Mouse (Mus musculus): ENCODE results near the gene Rab3gap1.
"Not testable (repeated sequence)": the region's sequence is repeated elsewhere in the genome, so short reads cannot be mapped to it uniquely, and the experiment has no call there.

Rab3gap1 gene

DNA sequence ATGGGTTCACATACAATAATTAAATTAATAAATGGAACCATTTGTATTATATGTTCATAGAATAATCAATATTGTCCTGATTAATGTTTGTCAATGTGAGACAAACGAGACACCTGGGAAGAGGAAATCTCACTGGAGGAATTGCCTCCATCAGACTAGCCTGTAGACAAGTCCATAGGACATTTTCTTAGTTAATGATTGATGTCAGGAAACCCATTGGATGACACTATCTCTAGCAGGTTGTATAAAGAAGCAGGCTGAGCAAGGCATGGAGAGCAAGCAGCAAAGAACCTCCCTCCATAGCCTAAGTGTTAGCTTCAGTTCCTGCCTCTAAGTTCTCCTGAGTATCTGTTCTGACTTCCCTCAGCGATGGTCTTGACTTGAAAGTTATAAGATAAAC, 64.8 kb downstream of the Rab3gap1 start:
- DNase-seq (ENCODE audit: low spot score) = no peak

GRCm38 (mm10) chr1:127934322-127934721, 65.7 kb downstream of the Rab3gap1 start:
- no peak for DNase-seq (ENCODE audit: low spot score)

GRCm38 (mm10) chr1:127937277-127937676, 68.7 kb downstream of the Rab3gap1 start:
- no peak for DNase-seq (ENCODE audit: low spot score)

GRCm38 (mm10) chr1:127942231-127942630, 73.7 kb downstream of the Rab3gap1 start:
- DNase-seq (ENCODE audit: low spot score) = no peak

- DNase-seq (ENCODE audit: low spot score) = no peak
These were observed 74.9 kb downstream of the Rab3gap1 start for GRCm38 (mm10) chr1:127943516-127943915.

DNA sequence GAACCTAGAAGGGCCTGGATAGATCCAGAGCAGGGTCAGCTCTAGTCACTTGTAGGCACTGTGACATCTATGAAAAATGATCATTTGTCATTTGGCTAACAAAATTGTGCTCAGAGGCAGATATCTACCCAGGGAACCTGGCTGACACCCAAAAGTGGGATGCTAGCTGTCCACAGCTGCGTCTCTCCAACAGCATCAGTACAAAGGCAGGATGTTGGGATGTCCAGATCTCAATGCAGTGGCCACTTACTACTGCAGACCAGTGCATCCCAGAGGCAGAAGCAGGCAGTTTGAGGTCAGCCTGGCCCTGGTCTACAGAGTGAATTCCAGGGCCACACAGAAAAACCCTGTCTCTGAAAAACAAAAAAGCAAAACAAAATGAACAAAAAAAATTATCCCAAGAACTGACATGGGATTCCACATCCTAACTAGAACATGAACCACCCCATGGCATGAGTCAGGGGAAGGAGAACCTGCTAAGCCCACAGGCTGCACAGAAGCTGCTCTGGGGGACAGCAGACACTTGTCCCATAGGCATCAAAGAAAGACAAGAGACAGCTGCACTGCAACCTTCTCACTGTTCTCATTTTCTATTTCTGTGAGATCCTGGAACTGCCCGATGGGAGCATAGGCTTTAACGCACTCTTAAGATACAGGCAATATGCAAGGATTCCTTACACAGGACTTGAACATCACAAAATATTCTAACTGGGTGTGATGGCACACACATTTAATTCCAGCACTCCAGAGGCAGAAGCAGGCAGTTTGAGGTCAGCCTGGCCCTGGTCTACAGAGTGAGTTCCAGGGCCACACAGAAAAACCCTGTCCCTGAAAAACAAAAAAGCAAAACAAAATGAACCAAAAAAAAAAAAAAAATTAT, 77.4 kb downstream of the Rab3gap1 start:
- no peak for DNase-seq (ENCODE audit: low spot score)

DNA sequence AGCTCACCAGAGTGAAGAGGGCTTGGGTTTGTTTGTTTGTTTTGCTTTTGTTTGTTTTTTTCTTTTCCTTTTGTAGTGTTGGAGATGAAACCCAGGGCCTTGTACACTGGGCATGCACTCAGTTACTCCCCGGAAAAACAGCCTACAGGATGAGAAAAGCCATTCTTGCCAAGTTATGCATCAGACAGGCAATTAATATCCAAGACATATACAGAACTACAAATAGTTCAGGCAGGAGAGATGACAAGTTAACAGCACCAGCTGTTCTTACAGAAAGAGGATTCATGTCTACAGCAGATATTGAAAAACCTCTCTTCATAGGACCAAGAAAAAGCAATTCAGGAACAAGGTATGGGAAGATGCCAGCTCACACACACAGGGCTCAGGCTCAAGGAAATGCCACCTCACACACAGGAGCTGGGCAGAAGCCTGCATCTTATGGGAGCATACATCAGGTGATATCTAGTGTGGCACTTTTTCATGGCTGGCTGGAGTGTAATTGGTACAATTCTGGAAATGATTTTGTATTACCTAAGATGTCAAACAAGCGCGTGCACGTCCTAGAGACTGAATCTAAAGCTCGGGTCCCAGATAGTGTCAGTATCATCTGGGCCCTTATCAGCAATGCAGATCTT, 78.2 kb downstream of the Rab3gap1 start:
- no peak for DNase-seq (ENCODE audit: low spot score)

DNA sequence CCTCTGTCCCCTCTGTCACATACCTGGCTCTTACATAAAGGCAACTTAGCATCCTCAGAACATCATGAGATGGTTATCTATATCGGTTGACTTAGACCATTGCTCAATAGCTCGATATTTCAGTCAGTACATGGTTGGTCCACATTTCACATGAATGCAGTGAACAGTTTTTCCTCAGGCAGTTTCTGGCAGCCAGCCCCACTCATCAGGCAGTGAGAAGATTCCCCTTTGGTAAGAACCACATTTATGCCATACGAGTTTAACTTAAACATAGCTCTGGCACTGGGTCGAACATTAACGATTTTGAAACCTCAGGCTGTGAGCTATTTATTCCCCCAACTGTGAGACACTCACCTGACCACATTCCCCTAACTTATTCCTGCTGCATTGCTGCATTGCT, 80.2 kb downstream of the Rab3gap1 start:
- DNase-seq (ENCODE audit: low spot score) = no peak

DNA sequence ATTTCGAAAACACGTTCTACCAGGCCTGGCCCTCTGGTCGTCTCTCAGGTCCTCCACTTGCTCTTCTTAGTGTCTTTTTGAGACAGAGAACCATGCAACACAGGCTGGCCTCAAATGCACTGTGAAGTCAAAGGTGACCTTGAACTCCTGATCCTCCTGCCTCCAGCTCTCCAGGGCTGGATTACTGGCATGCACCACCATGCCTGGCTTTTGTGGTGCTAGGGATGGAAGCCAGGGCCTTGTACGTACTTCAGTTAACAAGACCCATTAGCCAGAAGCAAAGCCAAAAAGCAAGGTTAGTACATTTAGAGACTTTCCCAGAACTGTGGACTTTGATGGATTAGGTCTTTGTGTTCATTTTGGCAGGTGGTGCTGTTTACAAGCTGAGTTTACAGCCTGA, 83.7 kb downstream of the Rab3gap1 start:
- no peak for DNase-seq (ENCODE audit: low spot score)

DNA sequence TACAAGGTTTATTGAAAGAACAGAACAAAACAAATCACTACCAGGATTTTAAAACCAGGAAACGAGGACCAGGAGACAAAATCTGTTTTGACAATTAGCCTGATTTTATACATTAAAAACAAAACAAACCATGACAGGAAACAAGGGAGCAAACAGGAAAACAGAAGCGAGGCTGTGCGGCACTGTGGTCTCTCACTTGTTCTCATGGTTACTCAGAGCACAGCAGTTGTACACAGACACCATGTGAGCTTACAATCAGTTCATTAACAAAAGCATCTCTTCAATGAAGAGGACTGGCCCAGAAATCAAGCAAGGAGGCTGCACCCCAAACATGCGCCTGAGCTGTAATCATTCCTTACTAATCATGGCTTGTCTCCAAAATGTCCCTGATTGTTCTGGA, 85.6 kb downstream of the Rab3gap1 start:
- not testable (repeated sequence) for DNase-seq (ENCODE audit: low spot score)

DNA sequence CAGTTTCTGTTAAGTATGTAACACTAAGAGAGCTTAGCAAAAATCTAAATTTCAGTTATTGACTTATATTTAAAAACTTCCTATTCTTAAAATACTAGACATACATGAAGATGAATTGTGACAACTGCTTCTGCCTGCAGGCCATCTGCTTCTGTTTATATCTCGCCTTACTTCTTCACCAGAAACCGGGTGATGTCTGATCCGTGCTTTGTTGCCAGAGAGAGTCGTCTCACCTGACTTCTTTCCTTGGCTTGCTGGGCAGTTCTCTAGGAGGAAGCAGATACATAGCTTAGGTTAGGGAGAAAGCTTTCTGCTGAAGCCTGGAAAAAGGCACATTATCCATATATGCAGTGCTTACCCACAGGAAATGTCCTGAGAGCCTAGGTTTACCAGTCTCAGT, 86.2 kb downstream of the Rab3gap1 start:
- no peak for DNase-seq (ENCODE audit: low spot score)

- no peak for DNase-seq (ENCODE audit: low spot score)
These were observed 88.0 kb downstream of the Rab3gap1 start for GRCm38 (mm10) chr1:127956524-127956923.

DNA sequence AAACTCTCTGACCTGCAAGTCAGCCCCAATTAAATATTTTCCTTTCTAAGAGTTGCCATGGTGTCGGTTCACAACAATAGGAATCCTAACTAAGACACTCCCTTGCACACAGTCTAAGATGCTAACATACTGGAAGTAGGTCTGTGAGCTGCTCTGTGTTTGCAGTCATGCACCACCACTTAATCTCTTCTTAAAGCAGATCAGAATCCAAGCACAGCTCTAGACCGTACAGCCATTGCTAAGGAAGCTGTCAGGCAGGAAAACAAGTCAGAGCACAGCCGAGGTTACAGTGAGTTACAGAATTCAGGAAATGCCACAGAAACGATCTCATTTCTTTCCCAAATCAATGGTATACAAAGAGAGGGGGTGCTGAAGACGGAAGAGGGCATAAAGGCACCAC, 90.2 kb downstream of the Rab3gap1 start:
- no peak for DNase-seq (ENCODE audit: low spot score)

DNA sequence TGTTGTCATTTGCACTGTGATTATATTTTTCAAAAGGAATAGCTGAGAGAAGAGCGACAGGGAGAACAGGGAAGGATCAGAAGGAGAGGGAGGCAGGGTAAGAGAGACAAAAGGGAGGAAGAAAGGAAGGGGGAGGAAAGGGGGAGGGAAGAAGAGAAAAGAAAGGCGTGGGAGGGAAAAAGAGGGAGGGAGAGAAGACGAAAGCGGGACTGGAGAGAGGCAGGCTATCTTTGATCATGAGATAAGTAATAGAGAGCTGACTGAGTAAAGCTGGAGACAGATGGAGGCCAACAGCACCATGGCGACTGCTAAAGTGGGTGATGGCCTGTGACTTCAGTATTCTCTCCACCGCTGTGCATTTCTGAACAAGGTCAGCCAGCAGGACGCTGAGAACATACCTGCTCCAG, 90.7 kb downstream of the Rab3gap1 start:
- no peak for DNase-seq (ENCODE audit: low spot score)

DNA sequence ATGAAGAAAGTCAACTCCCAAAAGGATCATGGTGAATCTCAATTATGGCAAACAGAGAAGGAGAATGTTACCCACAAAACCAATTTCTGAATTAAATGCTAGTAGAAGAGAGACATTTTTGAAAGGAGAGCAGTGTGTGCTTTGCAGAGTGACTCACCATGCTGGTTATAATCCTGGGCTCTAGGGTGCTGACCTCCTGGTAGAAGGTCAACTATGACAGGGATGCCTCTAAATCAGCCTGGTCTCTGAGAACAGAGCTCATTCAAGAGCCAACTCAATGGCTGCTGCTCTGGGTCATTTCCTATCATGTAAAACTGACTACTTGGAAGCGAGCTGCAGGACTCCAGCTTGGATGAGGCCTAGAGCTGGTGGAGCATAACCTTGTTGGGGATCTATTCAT, 92.6 kb downstream of the Rab3gap1 start:
- DNase-seq (ENCODE audit: low spot score) = no peak

DNA sequence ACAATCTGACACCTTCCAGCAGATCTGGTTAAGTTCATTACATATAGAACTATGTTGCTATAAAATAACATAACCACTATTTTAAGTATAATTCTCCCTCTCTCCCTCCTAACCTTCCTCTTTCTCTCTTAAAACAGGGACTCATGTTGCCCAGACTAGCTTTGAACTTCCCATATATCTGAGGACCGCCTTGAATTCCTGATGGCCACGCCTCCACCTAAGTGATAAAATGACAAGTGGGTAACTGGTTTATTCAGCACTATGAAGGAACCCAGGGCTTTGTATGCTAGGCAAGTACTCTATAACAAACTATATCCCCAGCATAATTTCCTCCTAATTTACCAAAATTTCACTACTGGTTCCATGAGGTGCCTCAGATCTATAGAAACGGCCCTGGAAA, 94.8 kb downstream of the Rab3gap1 start:
- DNase-seq (ENCODE audit: low spot score) = no peak

GRCm38 (mm10) chr1:127970870-127971269, 102.3 kb downstream of the Rab3gap1 start:
- DNase-seq (ENCODE audit: low spot score) = no peak

DNA sequence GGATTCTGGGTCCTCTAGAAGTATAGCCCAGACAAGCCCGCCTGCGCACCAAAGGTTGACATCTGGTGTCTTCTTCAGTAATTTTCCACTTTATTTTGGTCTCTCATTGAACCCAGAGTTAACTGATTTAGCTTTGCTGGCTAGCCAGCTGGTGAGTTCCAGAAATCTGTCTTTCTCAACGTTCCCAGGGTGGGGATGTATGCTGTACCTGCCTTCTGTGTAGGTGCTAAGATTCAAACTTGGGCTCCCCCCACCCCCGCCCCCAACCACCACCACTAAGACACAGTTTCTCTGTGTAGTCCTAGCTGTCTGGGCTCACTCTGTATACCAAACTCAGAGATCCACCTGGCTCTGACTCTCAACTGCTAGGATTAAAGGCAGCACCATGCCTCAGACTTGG, 105.5 kb downstream of the Rab3gap1 start:
- DNase-seq (ENCODE audit: low spot score) = no peak

- no peak for DNase-seq (ENCODE audit: low spot score)
These were observed 107.1 kb downstream of the Rab3gap1 start for GRCm38 (mm10) chr1:127975676-127976075.

DNA sequence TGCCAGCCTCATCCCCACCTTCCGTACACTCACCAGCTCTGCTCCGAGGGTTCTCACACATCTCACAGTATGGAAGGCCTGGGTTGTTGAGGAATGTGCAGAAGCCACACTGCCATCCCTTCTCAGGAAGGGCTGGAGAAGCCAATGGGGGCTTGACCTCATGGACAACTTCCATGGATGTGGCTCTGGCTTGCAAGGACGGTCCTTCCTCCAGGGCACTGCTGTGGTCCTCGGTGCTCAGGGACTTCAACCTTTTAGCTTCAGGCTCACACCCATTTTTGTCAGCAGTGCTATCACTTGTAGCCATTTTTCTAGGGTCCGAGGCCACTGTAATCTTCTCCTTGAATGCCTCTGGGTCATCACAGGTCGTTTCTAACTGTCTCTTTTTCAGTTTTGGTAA, 107.5 kb downstream of the Rab3gap1 start:
- no peak for DNase-seq (ENCODE audit: low spot score)

DNA sequence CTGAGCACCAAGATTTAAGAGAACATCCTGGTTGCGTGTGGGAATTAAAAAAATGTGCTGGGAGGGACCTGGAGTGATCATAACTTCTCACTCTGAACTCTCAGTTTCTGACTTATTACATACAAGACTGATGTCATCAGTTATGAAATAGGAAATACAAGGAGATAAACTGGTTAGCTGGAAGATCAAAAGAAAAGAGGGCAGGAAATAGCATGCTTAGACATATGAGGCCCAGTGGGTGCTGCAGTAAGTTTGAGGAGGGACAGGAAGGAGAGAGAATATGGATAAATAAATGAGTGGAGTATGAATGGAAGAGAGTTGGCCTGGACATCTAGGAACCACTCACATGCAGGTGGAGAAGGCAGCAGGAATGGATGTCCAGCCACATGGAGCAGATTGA, 109.6 kb downstream of the Rab3gap1 start:
- DNase-seq (ENCODE audit: low spot score) = no peak

GRCm38 (mm10) chr1:127980911-127981559, 112.5 kb downstream of the Rab3gap1 start:
- no peak for DNase-seq (ENCODE audit: low spot score)

DNA sequence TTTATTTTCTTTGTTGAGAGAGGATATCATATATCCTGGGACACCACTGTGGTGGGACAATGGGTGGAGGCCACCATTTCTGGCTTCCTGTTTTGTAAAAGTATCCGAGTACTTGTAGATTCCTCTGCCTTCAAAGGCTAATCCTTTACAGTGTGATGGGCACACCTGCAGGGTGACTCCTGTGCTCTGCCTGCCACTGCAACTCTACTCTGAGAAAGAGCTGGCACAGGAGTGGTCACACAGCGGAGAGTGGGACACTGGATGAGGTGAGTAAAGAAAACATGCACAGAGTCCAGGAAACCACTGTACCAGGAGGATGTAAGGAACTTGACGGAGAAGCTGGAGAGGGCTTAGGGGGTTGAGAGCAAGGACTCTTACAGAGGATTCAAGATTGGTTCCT, 113.7 kb downstream of the Rab3gap1 start:
- DNase-seq (ENCODE audit: low spot score) = no peak
